Mouse (Mus musculus) stomach, embryonic 16.5 days (tissue): ENCODE measurements around the gene Cbfa2t2. TPM values are rescaled to one million over a fixed set of nuclear protein-coding genes. Genes with fewer than 3 reads are reported as not detected.

Experiments used
- ATAC-seq: fragments of 200-750 bp; cut with Nextera tagmentation; 2 replicates; pipeline ENCODE4 v1.8.0; 2017; ENCODE audit warnings: moderate number of reproducible peaks, moderate TSS enrichment; ENCODE audit not compliant: insufficient read depth, low FRiP score
- H3K27ac ChIP-seq: fragments of 300-500 bp; sonication (generic); 2 replicates; pipeline ENCODE4 v1.5.1; 2014; ENCODE audit warnings: low read length
- H3K27me3 ChIP-seq: fragments of 300-500 bp; sonication (generic); 2 replicates; pipeline ENCODE4 v1.6.1; 2014; ENCODE audit warnings: low read length, control low read depth, mixed read lengths; ENCODE audit not compliant: control insufficient read depth, insufficient read depth
- H3K36me3 ChIP-seq: fragments of 300-500 bp; sonication (generic); 2 replicates; pipeline ENCODE4 v1.6.1; 2014; ENCODE audit warnings: low read length; ENCODE audit not compliant: control insufficient read depth, insufficient read depth
- H3K4me1 ChIP-seq: fragments of 300-500 bp; sonication (generic); 2 replicates; pipeline ENCODE4 v1.6.1; 2014; ENCODE audit warnings: low read length, control low read depth, mixed read lengths; ENCODE audit not compliant: control insufficient read depth, insufficient read depth
- H3K4me2 ChIP-seq: fragments of 300-500 bp; sonication (generic); 2 replicates; pipeline ENCODE4 v1.6.1; 2014; ENCODE audit warnings: low read depth, low read length, mixed read lengths
- H3K4me3 ChIP-seq: fragments of 300-500 bp; sonication (generic); replicated peaks from 2 replicates; pipeline ENCODE4 v1.5.1; 2014; ENCODE audit warnings: mild to moderate bottlenecking, low read length
- H3K9ac ChIP-seq: fragments of 300-500 bp; sonication (generic); 2 replicates; pipeline ENCODE4 v1.6.1; 2014; ENCODE audit warnings: low read length
- H3K9me3 ChIP-seq: fragments of 300-500 bp; sonication (generic); replicated peaks from 2 replicates; pipeline ENCODE4 v1.6.1; 2016; ENCODE audit warnings: low read length, control low read depth; ENCODE audit not compliant: control insufficient read depth
- WGBS: fragments of 180-500 bp; shearing (Covaris S2); extraction: QIAGEN DNeasy Blood & Tissue Kit; methylation state at CpG from one replicate; pipeline ENCODE4 v1.1.7; 2014; 5-methylcytosine and 5-hydroxymethylcytosine counted together
- polyA plus RNA-seq: library from polyadenylated mRNA; unstranded; fragments of >200 nt; fragmentation: Nextera tagmentation; extraction: Ambion mirVana; gene quantifications from 2 replicates; pipeline ENCODE4 v1.2.1, GENCODE M21; 2015

Cbfa2t2 gene
- polyA plus RNA-seq, 1 experiment from 2014 or later = 32.8 TPM

GRCm38 (mm10) chr2:154433391-154433790 is 2.9 kb upstream of the Cbfa2t2 start:
- H3K4me2 ChIP-seq = no peak overlapping the region
- no peaks in the 10 kb centered on the region for H3K36me3 ChIP-seq
- no peak for ATAC-seq
- H3K27ac ChIP-seq = no peak overlapping the region; the same call in 1 of the 2 replicates
- 57% methylated on average over 3 of the region's 3 CpGs for WGBS
- no peaks in the 10 kb centered on the region for H3K27me3 ChIP-seq
- no peak overlapping the region for H3K9ac ChIP-seq
- H3K9me3 ChIP-seq = no peaks in the 10 kb centered on the region
- H3K4me3 ChIP-seq = no peak overlapping the region
- peaks cover 10% of the 10 kb centered on the region; the same call in 1 of the 2 replicates for H3K4me1 ChIP-seq

DNA sequence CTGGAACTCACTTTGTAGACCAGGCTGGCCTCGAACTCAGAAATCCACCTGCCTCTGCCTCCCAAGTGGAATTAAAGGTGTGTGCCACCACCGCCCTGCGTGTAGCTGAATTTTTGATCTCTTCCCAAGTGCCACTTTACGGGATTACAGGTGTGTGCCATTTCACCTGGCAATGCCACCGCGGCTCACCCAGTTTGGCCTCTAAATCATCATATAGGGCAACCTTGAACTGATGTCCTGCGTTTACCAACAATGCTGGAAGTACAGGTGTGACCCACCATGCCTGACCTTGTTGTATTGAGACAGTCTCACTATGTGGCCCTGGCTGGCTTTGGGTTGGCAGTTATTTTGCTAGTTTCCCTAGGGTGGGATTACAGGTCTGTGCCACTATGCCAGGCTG is 1.6 kb upstream of the Cbfa2t2 start:
- Histone ChIP-seq H3K4me2 (no peak overlapping the region), H3K36me3 (no peaks in the 10 kb centered on the region), H3K9ac (no peak overlapping the region), H3K9me3 (no peaks in the 10 kb centered on the region), H3K4me1 (peaks cover 13% of the 10 kb centered on the region), H3K27me3 (no peaks in the 10 kb centered on the region), H3K4me3 (no peak overlapping the region), H3K27ac (no peak overlapping the region)
- no peak for ATAC-seq
- WGBS = 92% methylated on average over 7 of the region's 7 CpGs

DNA sequence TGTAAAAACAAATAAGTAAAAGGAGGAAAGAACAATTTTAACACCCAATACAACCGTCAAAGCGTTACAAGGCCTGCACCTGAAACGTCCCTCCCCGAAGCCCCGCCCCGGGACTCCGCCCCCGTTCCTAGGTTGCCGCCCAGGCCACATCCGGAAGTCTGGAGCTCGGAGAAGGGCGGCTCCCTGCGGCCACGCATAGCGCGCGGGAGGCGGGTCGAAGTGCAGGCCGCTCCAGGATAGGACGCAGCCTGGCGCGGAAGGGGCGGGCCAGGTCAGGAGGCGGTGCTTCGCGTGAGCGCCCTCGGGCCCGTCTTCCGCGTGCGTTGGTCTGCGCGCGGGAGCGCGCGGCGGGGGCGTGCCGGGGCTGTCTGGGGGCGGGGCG is 214 bp upstream of the Cbfa2t2 start:
- under 1% methylated on average over 43 of the region's 44 CpGs for WGBS
- Histone ChIP-seq H3K36me3 (no peaks in the 10 kb centered on the region), H3K9me3 (no peaks in the 10 kb centered on the region), H3K27ac (peak overlapping the region; percentile 40), H3K4me1 (peaks cover 13% of the 10 kb centered on the region), H3K9ac (peak overlapping the region; percentile 95), H3K4me2 (peak overlapping the region; percentile 51), H3K27me3 (no peaks in the 10 kb centered on the region), H3K4me3 (peak overlapping the region; percentile 97)
- ATAC-seq = peak; percentile 100

DNA sequence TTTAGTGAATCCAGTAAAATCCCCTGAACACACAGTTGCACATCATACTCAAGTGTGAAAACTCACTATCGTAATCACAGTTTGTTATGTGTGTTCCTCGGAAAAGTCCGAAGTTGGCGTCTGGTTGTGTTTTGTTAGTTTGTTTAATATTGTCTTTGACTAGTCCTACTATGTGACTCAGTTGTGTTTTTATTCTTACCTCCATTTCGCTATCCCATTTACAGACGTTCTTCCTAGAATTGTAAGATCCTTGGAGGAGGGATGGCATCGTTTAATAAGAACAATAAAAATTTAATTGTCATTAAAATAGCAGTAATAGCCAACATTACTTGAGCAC is 878 bp downstream of the Cbfa2t2 start:
- no peaks in the 10 kb centered on the region for H3K36me3 ChIP-seq

DNA sequence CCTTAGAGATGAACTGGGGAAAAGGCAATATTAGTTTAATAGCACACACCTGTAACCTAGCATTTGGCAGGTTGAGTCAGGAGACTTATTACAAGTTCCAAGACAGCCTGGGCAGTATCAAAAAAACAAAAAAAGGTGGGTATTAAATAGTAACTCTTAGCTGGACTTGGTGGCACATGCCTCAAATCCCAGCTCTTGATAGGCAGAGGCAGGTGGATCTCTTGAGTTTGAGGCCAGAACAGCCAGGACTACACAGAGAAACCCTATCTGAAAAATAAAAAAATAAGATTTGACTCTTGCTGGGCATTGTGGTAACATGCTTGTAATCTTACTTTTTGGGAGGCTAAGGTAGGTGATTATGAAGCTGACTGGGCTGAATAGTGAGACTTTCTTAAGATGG is 4.2 kb downstream of the Cbfa2t2 start:
- Histone ChIP-seq H3K9ac (no peak overlapping the region), H3K36me3 (no peaks in the 10 kb centered on the region), H3K4me1 (peaks cover 13% of the 10 kb centered on the region), H3K4me2 (no peak overlapping the region), H3K4me3 (no peak overlapping the region), H3K9me3 (no peaks in the 10 kb centered on the region), H3K27me3 (no peaks in the 10 kb centered on the region), H3K27ac (no peak overlapping the region)
- no peak for ATAC-seq

More for the DNA sequence above, 878 bp downstream of the Cbfa2t2 start:
- Histone ChIP-seq H3K4me3 (peak overlapping the region; percentile 97), H3K4me2 (peak overlapping the region; percentile 73), H3K9me3 (no peaks in the 10 kb centered on the region), H3K9ac (peak overlapping the region; percentile 95), H3K27ac (peak overlapping the region; percentile 96), H3K4me1 (peaks cover 13% of the 10 kb centered on the region), H3K27me3 (no peaks in the 10 kb centered on the region)
- 13% methylated on average over 7 of the region's 7 CpGs for WGBS
- no peak for ATAC-seq

DNA sequence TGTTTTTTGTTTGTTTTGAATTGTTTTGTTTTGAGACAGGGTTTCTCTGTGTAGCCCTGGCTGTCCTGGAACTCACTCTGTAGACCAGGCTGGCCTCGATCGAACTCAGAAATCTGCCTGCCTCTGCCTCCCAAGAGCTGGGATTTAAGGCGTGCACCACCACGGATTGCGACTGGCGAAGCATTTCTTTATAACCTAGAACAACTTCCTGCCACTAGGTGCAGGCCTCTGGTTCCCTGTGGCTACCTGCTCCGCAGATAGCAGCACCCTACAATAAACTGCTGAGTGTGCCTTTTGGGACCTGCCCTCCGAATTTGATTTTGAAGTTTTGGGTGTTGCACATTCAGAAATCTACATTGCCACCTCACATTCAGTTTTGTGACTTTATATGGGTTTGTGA is 11.5 kb downstream of the Cbfa2t2 start:
- H3K9ac ChIP-seq = no peak overlapping the region
- no peaks in the 10 kb centered on the region for H3K27me3 ChIP-seq
- H3K4me1 ChIP-seq = no peaks in the 10 kb centered on the region
- H3K27ac ChIP-seq = no peak overlapping the region
- no peak overlapping the region for H3K4me2 ChIP-seq
- WGBS = 96% methylated on average over 8 of the region's 8 CpGs
- no peaks in the 10 kb centered on the region for H3K9me3 ChIP-seq
- peaks cover 5% of the 10 kb centered on the region; the same call in 1 of the 2 replicates for H3K36me3 ChIP-seq
- no peak for ATAC-seq
- H3K4me3 ChIP-seq = no peak overlapping the region

GRCm38 (mm10) chr2:154448633-154449032 is 12.4 kb downstream of the Cbfa2t2 start:
- Histone ChIP-seq H3K36me3 (peaks cover 5% of the 10 kb centered on the region; the same call in 1 of the 2 replicates), H3K9me3 (no peaks in the 10 kb centered on the region), H3K4me3 (no peak overlapping the region), H3K4me1 (no peaks in the 10 kb centered on the region), H3K9ac (no peak overlapping the region), H3K27ac (no peak overlapping the region), H3K27me3 (no peaks in the 10 kb centered on the region), H3K4me2 (no peak overlapping the region)
- no peak for ATAC-seq

GRCm38 (mm10) chr2:154452951-154453350 is 16.7 kb downstream of the Cbfa2t2 start:
- H3K4me1 ChIP-seq = no peaks in the 10 kb centered on the region; the same call in 1 of the 2 replicates
- ATAC-seq = no peak
- WGBS = 94% methylated on average over 2 of the region's 2 CpGs

GRCm38 (mm10) chr2:154454099-154454498 is 17.8 kb downstream of the Cbfa2t2 start:
- H3K36me3 ChIP-seq = no peaks in the 10 kb centered on the region
- no peaks in the 10 kb centered on the region; the same call in 1 of the 2 replicates for H3K4me1 ChIP-seq
- no peaks in the 10 kb centered on the region for H3K9me3 ChIP-seq
- H3K4me2 ChIP-seq = no peak overlapping the region
- H3K4me3 ChIP-seq = no peak overlapping the region
- H3K9ac ChIP-seq = no peak overlapping the region
- no peaks in the 10 kb centered on the region for H3K27me3 ChIP-seq
- ATAC-seq = no peak
- no peak overlapping the region for H3K27ac ChIP-seq
- WGBS = 50% methylated on average over 1 of the region's 1 CpGs

More at GRCm38 (mm10) chr2:154452951-154453350, 16.7 kb downstream of the Cbfa2t2 start:
- Histone ChIP-seq H3K4me2 (no peak overlapping the region), H3K36me3 (peaks cover 2% of the 10 kb centered on the region; the same call in 1 of the 2 replicates), H3K27me3 (no peaks in the 10 kb centered on the region), H3K4me3 (no peak overlapping the region), H3K9ac (no peak overlapping the region), H3K27ac (no peak overlapping the region), H3K9me3 (no peaks in the 10 kb centered on the region)

DNA sequence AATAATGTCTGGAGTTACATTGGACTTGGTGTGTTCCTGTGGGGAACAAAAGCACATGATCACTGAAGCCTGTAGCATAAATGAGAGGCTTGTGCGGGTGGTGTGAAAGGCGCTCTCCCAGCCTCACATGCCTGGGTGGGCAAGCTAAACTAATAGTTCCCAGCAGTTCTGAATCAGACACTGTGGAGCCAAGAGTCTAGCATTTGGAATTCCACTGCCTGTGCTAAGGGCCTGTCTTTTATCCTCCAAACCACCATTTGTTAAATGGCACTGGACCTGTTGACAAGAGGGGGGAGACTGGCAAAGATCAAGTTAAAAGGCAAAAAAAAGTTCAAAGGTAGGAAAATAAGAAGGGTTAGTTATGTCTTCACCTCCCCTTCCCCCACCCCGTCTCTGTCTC is 18.3 kb downstream of the Cbfa2t2 start:
- Histone ChIP-seq H3K27ac (no peak overlapping the region), H3K4me2 (no peak overlapping the region), H3K27me3 (no peaks in the 10 kb centered on the region), H3K4me1 (peaks cover under 1% of the 10 kb centered on the region), H3K9me3 (no peaks in the 10 kb centered on the region), H3K9ac (no peak overlapping the region), H3K36me3 (no peaks in the 10 kb centered on the region), H3K4me3 (no peak overlapping the region)
- WGBS = 70% methylated on average over 3 of the region's 3 CpGs
- ATAC-seq = peak; percentile 52; the same call in 1 of the 2 replicates
